Mouse (Mus musculus) MEL (cell line): Measurements from ENCODE around the gene Ldb1. TPM values are rescaled to one million over a fixed set of nuclear protein-coding genes. Genes with fewer than 3 reads are reported as not detected.

Source experiments
- DNase-seq: peaks from one replicate; pipeline ENCODE4 v3.0.0; 2011; ENCODE audit warnings: low read depth, low spot score
- H3K27ac ChIP-seq: 2 replicates; pipeline ENCODE4 v1.5.1; 2012; ENCODE audit warnings: low read depth, mild to moderate bottlenecking, control low read depth, low read length, moderate library complexity; ENCODE audit not compliant: control insufficient read depth
- H3K27me3 ChIP-seq, 2 experiments: fragments of 150-350 bp in 1 of 2; sonication (generic) in 1 of 2; 2 replicates each; pipeline ENCODE4 v1.6.1; 2012; ENCODE audit warnings: low read length in 2 of 2, mild to moderate bottlenecking in 2 of 2, improper control_type of control experiment in 1 of 2, moderate library complexity in 1 of 2; ENCODE audit not compliant: insufficient read depth in 2 of 2, control insufficient read depth in 1 of 2
- H3K36me3 ChIP-seq, 2 experiments: 2 replicates each; pipeline ENCODE4 v1.6.1; 2012 to 2014; ENCODE audit warnings: low read length in 2 of 2, improper control_type of control experiment in 1 of 2, inconsistent platforms in 1 of 2, mild to moderate bottlenecking in 1 of 2; ENCODE audit not compliant: insufficient read depth in 2 of 2, control insufficient read depth in 1 of 2
- H3K4me1 ChIP-seq, 2 experiments: fragments of 150-350 bp in 1 of 2; sonication (generic) in 1 of 2; 2 replicates each; pipeline ENCODE4 v1.6.1; 2012; ENCODE audit warnings: low read length in 2 of 2, improper control_type of control experiment in 1 of 2, mild to moderate bottlenecking in 1 of 2; ENCODE audit not compliant: insufficient read depth in 2 of 2, control insufficient read depth in 1 of 2
- H3K4me3 ChIP-seq, 2 experiments: fragments of 150-350 bp in 1 of 2; sonication (generic) in 1 of 2; 2 replicates each; pipeline ENCODE4 v1.5.1; 2012; ENCODE audit warnings: low read depth in 2 of 2, low read length in 2 of 2, mild to moderate bottlenecking in 2 of 2, moderate library complexity in 2 of 2, control low read depth in 1 of 2, improper control_type of control experiment in 1 of 2; ENCODE audit not compliant: control insufficient read depth in 1 of 2, insufficient read depth in 1 of 2
- H3K79me2 ChIP-seq: 2 replicates; pipeline ENCODE4 v1.6.1; 2012; ENCODE audit warnings: mild to moderate bottlenecking, low read length, moderate library complexity; ENCODE audit not compliant: control insufficient read depth, poor library complexity, insufficient read depth
- H3K9ac ChIP-seq: 2 replicates; pipeline ENCODE4 v1.6.1; 2012; ENCODE audit warnings: low read depth, mild to moderate bottlenecking, control low read depth, low read length, moderate library complexity; ENCODE audit not compliant: control insufficient read depth, poor library complexity, severe bottlenecking
- H3K9me3 ChIP-seq: fragments of 150-350 bp; sonication (generic); replicated peaks from 2 replicates; pipeline ENCODE4 v1.6.1; 2012; ENCODE audit warnings: mild to moderate bottlenecking, low read length, improper control_type of control experiment, moderate library complexity; ENCODE audit not compliant: insufficient read depth
- BHLHE40 ChIP-seq: IDR thresholded peaks from 2 replicates; pipeline ENCODE4 v1.6.1; 2012; ENCODE audit warnings: low read depth, mild to moderate bottlenecking, inconsistent platforms, low read length, improper control_type of control experiment, borderline replicate concordance
- CHD1 ChIP-seq: IDR thresholded peaks from 2 replicates; pipeline ENCODE4 v1.6.1; 2012; ENCODE audit warnings: low read depth, mild to moderate bottlenecking, inconsistent platforms, low read length, improper control_type of control experiment
- CHD2 ChIP-seq: IDR thresholded peaks from 2 replicates; pipeline ENCODE4 v1.6.1; 2011; ENCODE audit warnings: low read length, improper control_type of control experiment
- ELF1 ChIP-seq: IDR thresholded peaks from 2 replicates; pipeline ENCODE4 v1.6.1; 2014; ENCODE audit warnings: low read depth, mild to moderate bottlenecking, inconsistent platforms, low read length, improper control_type of control experiment, moderate library complexity
- GABPA ChIP-seq: IDR thresholded peaks from 2 replicates; pipeline ENCODE4 v1.6.1; 2012; ENCODE audit warnings: low read depth, mild to moderate bottlenecking, inconsistent platforms, low read length, improper control_type of control experiment, moderate library complexity
- GATA1 ChIP-seq: IDR thresholded peaks from 2 replicates; pipeline ENCODE4 v1.6.1; 2011; ENCODE audit warnings: low read depth, low read length, improper control_type of control experiment
- JUND ChIP-seq: IDR thresholded peaks from 2 replicates; pipeline ENCODE4 v1.6.1; 2011; ENCODE audit warnings: low read depth, mild to moderate bottlenecking, improper control_type of control experiment, low read length
- MAFK ChIP-seq: IDR thresholded peaks from 2 replicates; pipeline ENCODE4 v1.6.1; 2011; ENCODE audit warnings: low read depth, mild to moderate bottlenecking, low read length, improper control_type of control experiment, borderline replicate concordance
- MAX ChIP-seq: IDR thresholded peaks from 2 replicates; pipeline ENCODE4 v1.6.1; 2011; ENCODE audit warnings: low read length, improper control_type of control experiment
- MAZ ChIP-seq: IDR thresholded peaks from 2 replicates; pipeline ENCODE4 v1.6.1; 2012; ENCODE audit warnings: low read depth, mild to moderate bottlenecking, inconsistent platforms, low read length, improper control_type of control experiment
- MYB ChIP-seq: IDR thresholded peaks from 2 replicates; pipeline ENCODE4 v1.6.1; 2011; ENCODE audit warnings: mild to moderate bottlenecking, low read depth, low read length, improper control_type of control experiment
- MYC ChIP-seq: IDR thresholded peaks from 2 replicates; pipeline ENCODE4 v1.6.1; 2011; ENCODE audit warnings: low read depth, mild to moderate bottlenecking, low read length, improper control_type of control experiment, moderate library complexity
- NELFE ChIP-seq: IDR thresholded peaks from 2 replicates; pipeline ENCODE4 v1.6.1; 2011; ENCODE audit warnings: low read depth, low read length, improper control_type of control experiment
- NRF1 ChIP-seq: IDR thresholded peaks from 2 replicates; pipeline ENCODE4 v1.6.1; 2014; ENCODE audit warnings: low read depth, mild to moderate bottlenecking, inconsistent platforms, low read length, improper control_type of control experiment, moderate library complexity; ENCODE audit not compliant: poor library complexity, insufficient read depth, severe bottlenecking
- POLR2AphosphoS2 ChIP-seq: IDR thresholded peaks from 2 replicates; pipeline ENCODE4 v1.6.1; 2011; ENCODE audit warnings: low read length, improper control_type of control experiment
- POLR2AphosphoS5 ChIP-seq: IDR thresholded peaks from 2 replicates; pipeline ENCODE4 v1.6.1; 2012; ENCODE audit warnings: low read depth, borderline replicate concordance, mild to moderate bottlenecking, inconsistent platforms, low read length, moderate library complexity, mixed read lengths
- RAD21 ChIP-seq: IDR thresholded peaks from 2 replicates; pipeline ENCODE4 v1.6.1; 2011; ENCODE audit warnings: mild to moderate bottlenecking, low read depth, low read length, improper control_type of control experiment
- TCF12 ChIP-seq: IDR thresholded peaks from 2 replicates; pipeline ENCODE4 v1.6.1; 2014; ENCODE audit warnings: low read depth, mild to moderate bottlenecking, inconsistent platforms, low read length, improper control_type of control experiment, moderate library complexity
- UBTF ChIP-seq: IDR thresholded peaks from 2 replicates; pipeline ENCODE4 v1.6.1; 2012; ENCODE audit warnings: low read depth, mild to moderate bottlenecking, inconsistent platforms, low read length, improper control_type of control experiment, moderate library complexity, borderline replicate concordance; ENCODE audit not compliant: insufficient read depth
- USF2 ChIP-seq, 2 experiments: IDR thresholded peaks; 2 replicates each; pipeline ENCODE4 v1.6.1; 2011 to 2012; ENCODE audit warnings: improper control_type of control experiment in 2 of 2, low read length in 2 of 2, borderline replicate concordance in 1 of 2, inconsistent platforms in 1 of 2, low read depth in 1 of 2, mild to moderate bottlenecking in 1 of 2; ENCODE audit not compliant: insufficient read depth in 1 of 2
- ZC3H11A ChIP-seq: IDR thresholded peaks from 2 replicates; pipeline ENCODE4 v1.6.1; 2012; ENCODE audit warnings: low read depth, mild to moderate bottlenecking, inconsistent platforms, low read length, improper control_type of control experiment
- ZKSCAN1 ChIP-seq: IDR thresholded peaks from 2 replicates; pipeline ENCODE4 v1.6.1; 2012; ENCODE audit warnings: low read depth, mild to moderate bottlenecking, inconsistent platforms, low read length, improper control_type of control experiment, moderate library complexity
- ZMIZ1 ChIP-seq: IDR thresholded peaks from 2 replicates; pipeline ENCODE4 v1.6.1; 2012; ENCODE audit warnings: low read depth, mild to moderate bottlenecking, inconsistent platforms, low read length, improper control_type of control experiment, moderate library complexity
- polyA plus RNA-seq, 2 experiments: library from polyadenylated mRNA; stranded (reverse) in 1 of 2; unstranded in 1 of 2; fragments of >175 nt in 1 of 2; fragments of >200 nt in 1 of 2; gene quantifications; 2 replicates each; pipeline versions ENCODE4 v1.2.1 to v1.2.4; 2012; ENCODE audit warnings: low replicate concordance in 2 of 2, low read depth in 1 of 2; ENCODE audit not compliant: insufficient read length in 2 of 2, insufficient read depth in 1 of 2, missing spikeins in 1 of 2
- total RNA-seq: library from RNA; depleted of rRNA; stranded (reverse); fragments of 300-350 nt; gene quantifications from 2 replicates; pipeline ENCODE4 v1.2.3, GENCODE M21; 2012

Gene Ldb1
- total and polyA plus RNA-seq, 3 experiments: 357 to 842 (median 632) TPM

GRCm38 (mm10) chr19:46005680-46006079 is 39.3 kb downstream of the Ldb1 start:
- Histone ChIP-seq H3K27me3 (no peaks in the 10 kb centered on the region), H3K36me3 (peaks cover 0 to 5% of the 10 kb centered on the region in 2 experiments; a peak in 1 of 4 replicates), H3K9ac (no peak overlapping the region), H3K27ac (no peak overlapping the region), H3K4me3 (no peak overlapping the region), H3K79me2 (peaks cover 22% of the 10 kb centered on the region), H3K9me3 (no peaks in the 10 kb centered on the region), H3K4me1 (peaks cover 4 to 15% of the 10 kb centered on the region in 2 experiments)
- DNase-seq: no peak
- TF ChIP-seq MAX (no peak), GATA1 (no peak), POLR2AphosphoS2 (no peak), NRF1 (no peak), ELF1 (no peak)

DNA sequence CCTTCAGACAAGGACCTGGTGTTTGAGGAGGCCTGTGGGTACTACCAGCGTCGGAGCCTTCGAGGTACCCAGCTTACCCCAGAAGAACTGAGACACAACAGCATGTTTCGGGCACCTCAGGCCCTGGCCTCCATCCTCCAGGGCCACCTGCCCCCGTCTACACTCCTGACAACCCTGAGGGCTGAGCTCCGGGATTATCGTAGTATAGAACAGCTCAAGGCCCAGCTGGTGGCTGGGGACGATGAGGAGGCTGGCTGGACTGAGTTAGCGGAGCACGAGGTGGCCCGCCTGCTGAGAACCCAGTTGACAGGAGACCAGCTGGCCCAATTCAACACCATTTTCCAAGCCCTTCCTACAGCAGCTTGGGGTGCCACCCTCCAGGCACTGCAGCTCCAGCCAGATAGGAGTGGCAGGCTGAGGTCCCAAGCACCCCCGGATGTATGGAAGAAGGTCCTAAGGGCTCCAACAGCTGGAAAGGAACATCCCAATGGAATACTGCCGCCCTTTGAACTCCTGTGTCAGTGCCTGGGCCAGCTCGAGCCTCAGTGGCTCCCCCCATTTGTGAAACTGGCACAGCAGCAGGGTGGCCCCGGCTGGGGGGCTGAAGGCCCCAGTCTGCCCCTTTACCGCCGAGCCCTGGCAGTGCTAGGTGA is 40.1 kb downstream of the Ldb1 start:
- no peaks in the 10 kb centered on the region for H3K9me3 ChIP-seq
- H3K36me3 ChIP-seq: peaks cover 0 to 5% of the 10 kb centered on the region in 2 experiments; a peak in 1 of 4 replicates
- DNase-seq: no peak
- no peak overlapping the region for H3K4me3 ChIP-seq
- H3K9ac ChIP-seq: no peak overlapping the region
- peaks cover 22% of the 10 kb centered on the region for H3K79me2 ChIP-seq
- peaks cover 4 to 15% of the 10 kb centered on the region in 2 experiments for H3K4me1 ChIP-seq
- TF ChIP-seq ZMIZ1: no peak
- TF ChIP-seq ZKSCAN1: no peak
- no peak for TF ChIP-seq MYC
- no peak for TF ChIP-seq TCF12
- TF ChIP-seq BHLHE40: no peak
- TF ChIP-seq MAZ: no peak
- TF ChIP-seq POLR2AphosphoS5: no peak
- no peak for TF ChIP-seq ELF1
- no peak for TF ChIP-seq NELFE
- no peak for TF ChIP-seq CHD1
- no peak for TF ChIP-seq CHD2
- TF ChIP-seq UBTF: no peak
- TF ChIP-seq MAFK: no peak
- TF ChIP-seq GABPA: no peak
- TF ChIP-seq JUND: no peak
- TF ChIP-seq MAX: no peak
- TF ChIP-seq RAD21: no peak
- no peak for TF ChIP-seq MYB
- no peak for TF ChIP-seq ZC3H11A
- no peak for TF ChIP-seq USF2 (IDR thresholded peaks at IDR 0.05; ENCODE audit: borderline replicate concordance in 1 of 2, insufficient read depth in 1 of 2, low read depth in 1 of 2, low read length in 2 of 2)
- TF ChIP-seq, all 39 proteins: peak for 0
- H3K27me3 ChIP-seq: no peaks in the 10 kb centered on the region
- H3K27ac ChIP-seq: no peak overlapping the region
